Mouse (Mus musculus): ENCODE measurements around the gene Wdr19. TPM values are rescaled to one million over a fixed set of nuclear protein-coding genes. Genes with fewer than 3 reads are reported as not detected.

Gene Wdr19
- polyA plus RNA-seq, 1 experiment from 2014 or later: 2.4 TPM

- Histone ChIP-seq H3K9ac (ENCODE audit: low read length) (no peak overlapping the region), H3K36me3 (ENCODE audit: control insufficient read depth, insufficient read depth, low read length) (peaks cover 5% of the 10 kb centered on the region; the same call in 1 of the 2 replicates), H3K27me3 (ENCODE audit: control insufficient read depth, insufficient read depth, low read length) (no peaks in the 10 kb centered on the region), H3K27ac (replicated peaks) (no peak overlapping the region), H3K4me1 (replicated peaks; ENCODE audit: control insufficient read depth, insufficient read depth) (no peaks in the 10 kb centered on the region), H3K4me2 (replicated peaks; ENCODE audit: low read depth) (no peak overlapping the region), H3K4me3 (ENCODE audit: low read depth, low read length) (no peak overlapping the region), H3K9me3 (ENCODE audit: control insufficient read depth, low read length) (no peaks in the 10 kb centered on the region)
- peak; percentile 58 for DNase-seq (ENCODE audit: low spot score)
- WGBS: 71% methylated on average over 2 of the region's 2 CpGs
- ATAC-seq (ENCODE audit: low FRiP score, low TSS enrichment): peak; percentile 57; the same call in 1 of the 2 replicates
- TF ChIP-seq CTCF (IDR thresholded peaks at IDR 0.05; ENCODE audit: low read depth): peak; percentile 81
- TF ChIP-seq EP300 (optimal IDR thresholded peaks at IDR 0.05): no peak
These were observed 42.6 kb upstream of the Wdr19 start for GRCm38 (mm10) chr5:65156853-65157252.

- Histone ChIP-seq H3K4me1 (replicated peaks; ENCODE audit: control insufficient read depth, insufficient read depth) (no peaks in the 10 kb centered on the region), H3K36me3 (ENCODE audit: control insufficient read depth, insufficient read depth, low read length) (peaks cover 5% of the 10 kb centered on the region; the same call in 1 of the 2 replicates), H3K27me3 (ENCODE audit: control insufficient read depth, insufficient read depth, low read length) (no peaks in the 10 kb centered on the region), H3K27ac (replicated peaks) (peak overlapping the region; percentile 67), H3K9ac (ENCODE audit: low read length) (no peak overlapping the region), H3K9me3 (ENCODE audit: control insufficient read depth, low read length) (no peaks in the 10 kb centered on the region), H3K4me2 (replicated peaks; ENCODE audit: low read depth) (peak overlapping the region; percentile 42), H3K4me3 (ENCODE audit: low read depth, low read length) (no peak overlapping the region)
- WGBS: 53% methylated on average over 22 of the region's 22 CpGs
- TF ChIP-seq EP300 (optimal IDR thresholded peaks at IDR 0.05): no peak
- peak; percentile 64 for TF ChIP-seq CTCF (IDR thresholded peaks at IDR 0.05; ENCODE audit: low read depth)
- ATAC-seq (ENCODE audit: low FRiP score, low TSS enrichment) (peak; percentile 85), DNase-seq (ENCODE audit: low spot score) (peak; percentile 67)
These were observed 41.8 kb upstream of the Wdr19 start for GRCm38 (mm10) chr5:65157412-65158381.

GRCm38 (mm10) chr5:65158696-65159305 lies 40.7 kb upstream of the Wdr19 start:
- DNase-seq (ENCODE audit: low spot score): no peak
- H3K4me1 ChIP-seq (replicated peaks; ENCODE audit: control insufficient read depth, insufficient read depth): no peaks in the 10 kb centered on the region
- H3K36me3 ChIP-seq (ENCODE audit: control insufficient read depth, insufficient read depth, low read length): peaks cover 5% of the 10 kb centered on the region; the same call in 1 of the 2 replicates
- WGBS: 84% methylated on average over 20 of the region's 20 CpGs
- H3K4me2 ChIP-seq (replicated peaks; ENCODE audit: low read depth): no peak overlapping the region
- TF ChIP-seq EP300 (optimal IDR thresholded peaks at IDR 0.05): no peak
- no peak for TF ChIP-seq CTCF (IDR thresholded peaks at IDR 0.05; ENCODE audit: low read depth)
- H3K9me3 ChIP-seq (ENCODE audit: control insufficient read depth, low read length): no peaks in the 10 kb centered on the region
- no peak overlapping the region for H3K9ac ChIP-seq (ENCODE audit: low read length)
- no peaks in the 10 kb centered on the region for H3K27me3 ChIP-seq (ENCODE audit: control insufficient read depth, insufficient read depth, low read length)
- no peak overlapping the region for H3K27ac ChIP-seq (replicated peaks)
- H3K4me3 ChIP-seq (ENCODE audit: low read depth, low read length): no peak overlapping the region
- no peak for ATAC-seq (ENCODE audit: low FRiP score, low TSS enrichment)

- DNase-seq (ENCODE audit: low spot score) (no peak), ATAC-seq (ENCODE audit: low FRiP score, low TSS enrichment) (no peak)
- no peak overlapping the region for H3K27ac ChIP-seq (replicated peaks)
- H3K9me3 ChIP-seq (ENCODE audit: control insufficient read depth, low read length): no peaks in the 10 kb centered on the region
- H3K9ac ChIP-seq (ENCODE audit: low read length): no peak overlapping the region
- H3K4me2 ChIP-seq (replicated peaks; ENCODE audit: low read depth): no peak overlapping the region
- H3K4me3 ChIP-seq (ENCODE audit: low read depth, low read length): no peak overlapping the region
- no peak for TF ChIP-seq CTCF (IDR thresholded peaks at IDR 0.05; ENCODE audit: low read depth)
- TF ChIP-seq EP300 (optimal IDR thresholded peaks at IDR 0.05): no peak
- WGBS: 72% methylated on average over 5 of the region's 5 CpGs
- peaks cover 11% of the 10 kb centered on the region; the same call in 1 of the 2 replicates for H3K36me3 ChIP-seq (ENCODE audit: control insufficient read depth, insufficient read depth, low read length)
- H3K4me1 ChIP-seq (replicated peaks; ENCODE audit: control insufficient read depth, insufficient read depth): no peaks in the 10 kb centered on the region
- no peaks in the 10 kb centered on the region for H3K27me3 ChIP-seq (ENCODE audit: control insufficient read depth, insufficient read depth, low read length)
These were observed 36.5 kb upstream of the Wdr19 start for GRCm38 (mm10) chr5:65163001-65163400.

- 81% methylated on average over 17 of the region's 17 CpGs for WGBS
These were observed 35.9 kb upstream of the Wdr19 start for GRCm38 (mm10) chr5:65163489-65164092.

More at GRCm38 (mm10) chr5:65163489-65164092, 35.9 kb upstream of the Wdr19 start:
- Histone ChIP-seq H3K4me3 (ENCODE audit: low read depth, low read length) (no peak overlapping the region), H3K27ac (replicated peaks) (no peak overlapping the region), H3K27me3 (ENCODE audit: control insufficient read depth, insufficient read depth, low read length) (no peaks in the 10 kb centered on the region), H3K4me1 (replicated peaks; ENCODE audit: control insufficient read depth, insufficient read depth) (no peaks in the 10 kb centered on the region), H3K9ac (ENCODE audit: low read length) (no peak overlapping the region), H3K36me3 (ENCODE audit: control insufficient read depth, insufficient read depth, low read length) (peaks cover 11% of the 10 kb centered on the region; the same call in 1 of the 2 replicates), H3K4me2 (replicated peaks; ENCODE audit: low read depth) (no peak overlapping the region), H3K9me3 (ENCODE audit: control insufficient read depth, low read length) (no peaks in the 10 kb centered on the region)
- TF ChIP-seq CTCF (IDR thresholded peaks at IDR 0.05; ENCODE audit: low read depth) (no peak), EP300 (optimal IDR thresholded peaks at IDR 0.05) (no peak)
- DNase-seq (ENCODE audit: low spot score) (no peak), ATAC-seq (ENCODE audit: low FRiP score, low TSS enrichment) (no peak)
